Mouse (Mus musculus) heart, embryonic 14.5 days (tissue): ENCODE results near the gene Slc15a5. TPM values are rescaled to one million over a fixed set of nuclear protein-coding genes. Genes with fewer than 3 reads are reported as not detected.

ENCODE experiments used
- ATAC-seq: fragments of 200-750 bp; cut with Nextera tagmentation; 2 replicates; pipeline ENCODE4 v1.8.0; 2017; ENCODE audit warnings: low read depth, moderate TSS enrichment; ENCODE audit not compliant: insufficient number of reproducible peaks, insufficient read depth, low FRiP score
- H3K27ac ChIP-seq, 2 experiments: fragments of 200-500 bp in 1 of 2; fragments of 300-500 bp in 1 of 2; sonication (generic) in 1 of 2; replicated peaks in 1 of 2; 2 replicates each; pipeline ENCODE4 v1.5.1; 2012 to 2014; ENCODE audit warnings: low read depth in 2 of 2, low read length in 2 of 2, control low read depth in 1 of 2, mild to moderate bottlenecking in 1 of 2, mixed read lengths in 1 of 2; ENCODE audit not compliant: control insufficient read depth in 1 of 2, insufficient read depth in 1 of 2
- H3K27me3 ChIP-seq: fragments of 300-500 bp; sonication (generic); 2 replicates; pipeline ENCODE4 v1.6.1; 2014; ENCODE audit warnings: mild to moderate bottlenecking, low read length, control low read depth; ENCODE audit not compliant: control insufficient read depth, insufficient read depth
- H3K36me3 ChIP-seq: fragments of 300-500 bp; sonication (generic); 2 replicates; pipeline ENCODE4 v1.6.1; 2014; ENCODE audit warnings: mild to moderate bottlenecking, control low read depth, low read length, mixed read lengths; ENCODE audit not compliant: control insufficient read depth, insufficient read depth
- H3K4me1 ChIP-seq, 2 experiments: fragments of 200-500 bp in 1 of 2; fragments of 300-500 bp in 1 of 2; sonication (generic) in 1 of 2; 2 replicates each; pipeline ENCODE4 v1.6.1; 2012 to 2014; ENCODE audit warnings: low read length in 2 of 2, control low read depth in 1 of 2, mixed read lengths in 1 of 2; ENCODE audit not compliant: control insufficient read depth in 2 of 2, insufficient read depth in 2 of 2
- H3K4me2 ChIP-seq: fragments of 300-500 bp; sonication (generic); 2 replicates; pipeline ENCODE4 v1.6.1; 2014; ENCODE audit warnings: mild to moderate bottlenecking, low read length
- H3K4me3 ChIP-seq, 2 experiments: fragments of 200-500 bp in 1 of 2; fragments of 300-500 bp in 1 of 2; sonication (generic) in 1 of 2; 2 replicates each; pipeline ENCODE4 v1.5.1; 2012 to 2014; ENCODE audit warnings: low read length in 2 of 2, mild to moderate bottlenecking in 2 of 2, control low read depth in 1 of 2, low read depth in 1 of 2, moderate library complexity in 1 of 2; ENCODE audit not compliant: control insufficient read depth in 1 of 2, insufficient read depth in 1 of 2
- H3K9ac ChIP-seq: fragments of 300-500 bp; sonication (generic); 2 replicates; pipeline ENCODE4 v1.6.1; 2014; ENCODE audit warnings: mild to moderate bottlenecking, low read length
- H3K9me3 ChIP-seq: fragments of 300-500 bp; sonication (generic); 2 replicates; pipeline ENCODE4 v1.6.1; 2016; ENCODE audit warnings: low read length, control low read depth; ENCODE audit not compliant: control insufficient read depth
- WGBS: fragments of 180-500 bp; shearing (Covaris S2); extraction: QIAGEN DNeasy Blood & Tissue Kit; methylation state at CpG from one replicate; pipeline ENCODE4 v1.1.7; 2014; 5-methylcytosine and 5-hydroxymethylcytosine counted together
- polyA plus RNA-seq: library from polyadenylated mRNA; unstranded; fragments of >200 nt; fragmentation: Nextera tagmentation; extraction: Ambion mirVana; gene quantifications from 2 replicates; pipeline ENCODE4 v1.2.1, GENCODE M21; 2014

The Slc15a5 gene
- polyA plus RNA-seq, 1 experiment from 2014 or later = 0.41 TPM

DNA sequence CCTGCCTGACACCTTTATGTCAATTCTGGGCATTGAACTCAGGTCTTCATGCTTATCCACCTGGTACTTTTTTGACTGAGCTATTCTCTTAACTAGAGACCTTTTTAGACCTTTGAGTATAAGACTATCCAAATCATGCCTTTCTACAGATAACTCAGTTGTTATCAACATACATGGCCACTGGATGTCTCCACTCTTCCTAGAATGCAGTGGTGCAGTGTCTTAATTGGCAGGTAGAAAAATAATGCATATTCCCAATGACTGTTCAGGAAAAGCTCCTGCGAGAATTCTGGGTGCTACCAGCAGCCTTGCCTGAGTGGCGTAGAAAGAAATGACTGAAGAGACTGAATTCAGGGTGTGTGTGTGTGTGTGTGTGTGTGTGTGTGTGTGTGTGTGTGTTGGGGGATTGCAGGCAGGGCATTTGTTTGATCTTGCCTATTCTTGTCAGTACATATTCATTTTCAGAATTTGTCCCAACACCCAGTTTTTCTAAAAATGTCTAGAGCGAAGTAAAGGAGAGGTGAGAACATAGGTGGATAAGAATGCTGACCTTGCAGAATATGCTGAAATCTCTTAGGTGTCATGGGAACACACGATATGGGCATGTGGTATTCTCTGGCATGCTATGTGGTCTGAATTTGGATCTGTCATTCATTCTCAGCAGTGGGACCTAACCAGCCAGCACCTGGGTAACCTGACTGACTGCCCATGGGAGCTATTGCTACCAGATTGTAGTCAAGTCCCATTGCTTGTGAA, 119.5 kb downstream of the Slc15a5 start:
- ATAC-seq = no peak
- H3K9ac ChIP-seq = no peak overlapping the region
- no peak overlapping the region for H3K27ac ChIP-seq
- no peaks in the 10 kb centered on the region for H3K4me1 ChIP-seq
- 80% methylated on average over 4 of the region's 4 CpGs for WGBS
- no peak overlapping the region for H3K4me3 ChIP-seq
- H3K9me3 ChIP-seq = no peaks in the 10 kb centered on the region
- H3K27me3 ChIP-seq = no peaks in the 10 kb centered on the region
- H3K36me3 ChIP-seq = no peaks in the 10 kb centered on the region
- no peak overlapping the region for H3K4me2 ChIP-seq

DNA sequence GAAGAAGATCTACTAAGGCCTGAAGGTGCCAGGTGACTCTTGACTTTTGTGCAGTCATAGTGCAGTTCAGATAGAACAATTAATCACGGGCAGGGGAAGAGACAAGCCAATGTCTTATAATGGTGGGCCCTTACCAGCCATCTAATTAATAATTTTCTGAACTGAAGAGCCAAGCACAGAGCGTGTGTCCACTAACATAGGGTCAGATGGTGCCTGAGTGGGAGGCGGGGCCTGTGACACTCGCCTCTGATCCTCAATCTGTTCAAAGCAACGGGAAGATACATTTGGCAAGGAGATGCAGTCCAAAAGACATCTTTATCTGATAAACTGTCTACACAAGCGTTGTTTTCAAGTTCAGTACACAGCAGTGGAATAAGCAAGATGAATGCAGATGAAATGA, 122.1 kb downstream of the Slc15a5 start:
- 84% methylated on average over 6 of the region's 6 CpGs for WGBS
- no peaks in the 10 kb centered on the region for H3K4me1 ChIP-seq
- H3K9ac ChIP-seq = no peak overlapping the region
- no peak overlapping the region for H3K27ac ChIP-seq
- H3K27me3 ChIP-seq = no peaks in the 10 kb centered on the region
- H3K4me2 ChIP-seq = no peak overlapping the region
- no peak overlapping the region for H3K4me3 ChIP-seq
- H3K36me3 ChIP-seq = no peaks in the 10 kb centered on the region
- no peak for ATAC-seq
- no peaks in the 10 kb centered on the region for H3K9me3 ChIP-seq

DNA sequence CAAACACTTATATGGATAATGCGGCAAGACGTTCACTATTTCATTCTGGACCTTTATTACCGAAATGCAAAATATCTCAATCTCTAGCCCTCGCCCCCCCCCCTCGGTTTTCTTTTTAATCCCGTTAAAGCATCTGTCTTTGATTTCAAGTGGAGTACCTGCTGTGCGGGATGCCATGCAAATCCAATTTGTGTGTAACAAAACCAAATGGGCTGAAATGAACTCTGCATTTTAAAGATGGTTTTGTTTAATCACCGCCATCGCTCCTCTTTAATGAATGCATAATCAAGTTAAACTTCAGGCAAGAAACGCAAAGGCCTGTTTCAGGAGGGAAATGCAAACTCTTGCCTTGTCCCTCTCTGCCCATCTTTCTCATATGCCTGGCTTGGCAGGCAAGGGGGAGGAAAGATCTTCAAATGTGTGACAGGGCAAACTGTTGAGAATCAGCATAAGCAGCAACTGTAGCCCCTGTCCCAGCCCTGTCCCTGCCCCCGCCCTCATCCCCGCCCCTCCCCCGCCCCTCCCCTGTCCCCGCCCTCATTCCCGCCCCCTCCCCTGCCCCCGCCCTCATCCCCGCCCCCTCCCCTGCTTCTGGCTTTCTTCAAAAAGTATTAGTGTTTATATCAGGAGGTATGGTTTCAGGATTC, 122.8 kb downstream of the Slc15a5 start:
- Histone ChIP-seq H3K4me3 (no peak overlapping the region), H3K36me3 (no peaks in the 10 kb centered on the region), H3K4me2 (no peak overlapping the region), H3K9me3 (no peaks in the 10 kb centered on the region), H3K4me1 (no peaks in the 10 kb centered on the region), H3K27ac (no peak overlapping the region), H3K9ac (no peak overlapping the region), H3K27me3 (no peaks in the 10 kb centered on the region)
- ATAC-seq = no peak
- WGBS = 54% methylated on average over 16 of the region's 17 CpGs

DNA sequence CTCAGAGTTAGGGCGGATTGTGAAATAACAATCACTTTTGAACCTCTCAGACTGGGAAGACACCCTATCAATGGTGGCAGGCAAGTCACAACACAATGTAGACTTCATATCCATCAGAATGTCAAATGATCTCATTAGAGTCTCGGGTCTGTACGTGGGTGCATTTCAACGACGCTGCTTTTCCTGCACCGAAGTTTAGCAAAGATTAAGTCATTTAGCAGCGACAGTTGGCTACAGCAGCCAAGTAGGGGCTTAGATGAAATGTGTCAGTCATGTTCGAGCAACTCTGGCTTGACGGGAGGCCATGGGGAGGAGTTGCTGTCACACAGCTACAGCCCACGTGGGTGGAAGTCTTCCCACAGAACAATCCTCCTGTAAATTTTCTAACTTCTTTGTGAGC, 133.2 kb downstream of the Slc15a5 start:
- peaks cover 0 to 2% of the 10 kb centered on the region in 2 experiments; a peak in 1 of 4 replicates for H3K4me1 ChIP-seq
- 59% methylated on average over 10 of the region's 10 CpGs for WGBS

DNA sequence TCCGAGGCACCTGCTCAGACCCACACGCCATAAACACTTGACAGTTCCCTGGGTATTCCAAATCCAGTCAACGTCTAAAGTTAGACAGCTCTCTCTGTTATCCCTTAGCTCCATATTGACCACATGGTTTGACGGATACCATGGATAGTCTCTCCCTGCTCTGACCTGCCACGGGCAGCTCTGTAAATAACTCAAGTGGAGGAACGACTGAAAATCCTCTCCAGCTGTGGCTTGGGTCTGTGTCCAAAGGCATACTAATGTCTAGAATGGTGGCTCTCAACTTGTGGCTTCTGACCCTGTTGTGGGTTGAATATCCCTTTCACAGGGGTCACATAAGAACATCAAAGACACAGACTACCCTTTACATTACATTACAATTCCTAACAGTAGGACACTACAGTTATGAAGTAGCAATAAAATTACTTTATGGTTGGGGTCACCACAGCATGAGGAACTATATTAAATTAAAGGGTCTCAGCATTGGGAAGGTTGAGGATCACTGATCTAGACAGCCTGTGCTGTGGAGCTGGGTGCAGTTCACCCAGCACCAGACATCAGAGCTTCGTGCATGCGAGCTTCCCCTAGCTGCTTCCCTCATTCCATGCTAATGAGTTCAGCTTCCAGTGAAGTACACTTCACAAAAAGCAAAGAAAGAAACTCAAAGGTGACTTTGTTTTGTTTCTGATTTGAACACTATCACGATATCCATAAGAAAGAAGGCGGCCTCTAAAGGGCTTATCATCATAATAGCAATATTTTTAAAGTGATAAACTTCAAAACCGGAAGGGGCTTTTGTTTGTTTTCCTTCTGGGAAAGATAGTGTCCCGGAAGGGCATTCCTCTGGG, 139.1 kb downstream of the Slc15a5 start:
- Histone ChIP-seq H3K4me3 (no peak overlapping the region), H3K27me3 (no peaks in the 10 kb centered on the region), H3K4me2 (no peak overlapping the region), H3K9me3 (no peaks in the 10 kb centered on the region), H3K9ac (no peak overlapping the region), H3K4me1 (peaks cover 6 to 8% of the 10 kb centered on the region in 2 experiments), H3K27ac (no peak overlapping the region), H3K36me3 (no peaks in the 10 kb centered on the region)
- 0 out of 2 replicates have a peak, but pooled peaks have one; percentile 31 for ATAC-seq
- WGBS = 23% methylated on average over 12 of the region's 12 CpGs

More for the DNA sequence above, 133.2 kb downstream of the Slc15a5 start:
- no peak for ATAC-seq
- Histone ChIP-seq H3K27me3 (no peaks in the 10 kb centered on the region), H3K4me3 (no peak overlapping the region), H3K9ac (no peak overlapping the region), H3K36me3 (no peaks in the 10 kb centered on the region), H3K4me2 (no peak overlapping the region), H3K27ac (no peak overlapping the region), H3K9me3 (no peaks in the 10 kb centered on the region)

DNA sequence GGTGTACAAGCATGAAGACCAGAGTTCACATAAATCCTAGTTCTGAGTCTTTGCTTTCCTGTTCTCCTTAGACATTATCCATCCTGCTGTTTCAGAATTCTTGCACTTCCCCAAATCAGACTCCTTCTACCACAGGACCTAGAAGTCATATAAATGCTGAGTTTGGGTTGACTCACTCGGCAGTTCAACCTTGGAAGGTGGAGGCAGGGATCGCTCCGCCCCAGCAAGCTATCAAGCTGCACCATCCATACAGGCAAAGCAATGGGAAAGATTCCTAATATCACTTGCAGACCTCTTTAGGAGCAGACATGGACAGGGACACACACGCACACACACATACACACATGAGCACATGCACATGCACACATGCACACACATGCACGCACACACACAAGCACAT, 142.2 kb downstream of the Slc15a5 start:
- no peaks in the 10 kb centered on the region for H3K27me3 ChIP-seq
- H3K4me3 ChIP-seq = no peak overlapping the region
- 86% methylated on average over 5 of the region's 5 CpGs for WGBS
- no peak for ATAC-seq
- no peaks in the 10 kb centered on the region for H3K36me3 ChIP-seq
- no peak overlapping the region for H3K9ac ChIP-seq
- no peaks in the 10 kb centered on the region for H3K9me3 ChIP-seq
- H3K27ac ChIP-seq = no peak overlapping the region
- no peak overlapping the region for H3K4me2 ChIP-seq
- H3K4me1 ChIP-seq = peaks cover 6 to 11% of the 10 kb centered on the region in 2 experiments

DNA sequence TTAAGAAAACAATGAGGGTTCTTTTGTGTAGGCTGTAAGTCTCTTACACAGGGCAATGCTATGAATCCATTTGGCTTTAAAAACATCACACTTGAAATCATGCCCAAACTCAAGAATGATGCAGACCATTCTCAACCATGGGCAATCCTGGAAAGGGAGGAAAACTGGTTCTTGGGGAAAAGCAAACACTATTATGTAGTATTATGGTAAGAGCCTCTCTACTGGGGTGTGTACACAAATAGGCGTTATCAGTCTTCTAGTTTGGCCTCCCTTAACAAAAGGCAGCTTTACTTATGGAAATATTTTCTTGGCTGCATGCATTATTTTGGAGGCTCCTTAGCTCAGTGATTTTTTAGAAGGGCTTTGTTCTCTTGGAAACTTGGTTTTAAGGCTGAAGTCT, 143.4 kb downstream of the Slc15a5 start:
- no peak overlapping the region for H3K27ac ChIP-seq

More for the DNA sequence above, 143.4 kb downstream of the Slc15a5 start:
- no peaks in the 10 kb centered on the region for H3K27me3 ChIP-seq
- no peaks in the 10 kb centered on the region for H3K9me3 ChIP-seq
- H3K4me3 ChIP-seq = no peak overlapping the region
- H3K9ac ChIP-seq = no peak overlapping the region
- no peaks in the 10 kb centered on the region for H3K36me3 ChIP-seq
- H3K4me2 ChIP-seq = no peak overlapping the region
- peaks cover 6 to 11% of the 10 kb centered on the region in 2 experiments for H3K4me1 ChIP-seq
- ATAC-seq = no peak
- WGBS = 82% methylated on average over 1 of the region's 1 CpGs
